Mouse (Mus musculus) testis, postnatal 14 days (tissue): ENCODE measurements around the gene Spem2.
"Not testable (repeated sequence)": the region's sequence is repeated elsewhere in the genome, so short reads cannot be mapped to it uniquely, and the experiment has no call there.

ENCODE experiments used
- DNase-seq: peaks from one replicate; pipeline ENCODE4 v3.0.0; 2021; ENCODE audit warnings: low spot score

The Spem2 gene

DNA sequence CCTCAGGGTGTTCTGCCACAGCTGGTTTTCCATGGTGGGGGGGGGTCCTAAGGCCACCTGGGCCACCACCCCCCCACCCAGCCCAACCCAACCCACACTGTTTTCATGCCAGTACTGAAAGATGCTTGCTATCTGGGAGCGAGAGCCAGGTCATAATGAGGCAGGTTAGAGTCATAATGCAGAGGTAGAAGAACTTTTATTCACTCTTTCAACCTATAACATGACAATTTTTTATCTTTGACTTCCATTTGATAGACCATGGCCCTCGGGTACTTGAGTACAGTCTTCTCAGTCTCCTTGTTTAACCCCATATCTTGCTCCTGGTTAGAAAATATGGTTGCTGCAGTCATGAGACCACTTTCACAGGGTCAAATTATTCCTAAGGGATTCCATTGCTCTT is at the start of gene Spem2:
Spem2 (minus strand) TSS at position 101 of the 400 bp plus-strand sequence.
- no peak for DNase-seq

DNA sequence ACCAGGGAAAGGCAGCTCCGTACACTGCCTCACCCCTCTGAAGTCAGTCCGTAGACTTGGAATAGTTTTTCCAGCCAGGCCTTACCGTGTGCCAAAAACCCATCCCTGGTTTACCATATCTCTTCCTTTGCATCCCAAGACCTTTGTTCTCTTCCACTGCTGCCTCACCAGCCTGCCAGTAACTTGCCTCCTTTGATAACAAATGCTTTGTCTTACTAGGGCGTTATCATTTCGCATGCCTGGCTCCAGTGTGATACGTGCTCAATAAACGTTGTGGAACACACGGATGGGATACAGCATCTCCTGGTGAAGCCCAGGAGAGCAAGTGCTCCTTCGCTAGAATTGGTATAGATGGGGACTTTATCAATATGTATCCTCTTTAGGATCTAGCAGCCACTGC is 49.1 kb upstream of the Spem2 start:
- no peak for DNase-seq

- no peak for DNase-seq
Observed at GRCm38 (mm10) chr11:69865561-69865960, 47.3 kb upstream of the Spem2 start.

- DNase-seq: no peak
Observed at GRCm38 (mm10) chr11:69864138-69864860, 46.0 kb upstream of the Spem2 start.

GRCm38 (mm10) chr11:69863729-69864128 is 45.5 kb upstream of the Spem2 start:
- DNase-seq: not testable (repeated sequence)

DNA sequence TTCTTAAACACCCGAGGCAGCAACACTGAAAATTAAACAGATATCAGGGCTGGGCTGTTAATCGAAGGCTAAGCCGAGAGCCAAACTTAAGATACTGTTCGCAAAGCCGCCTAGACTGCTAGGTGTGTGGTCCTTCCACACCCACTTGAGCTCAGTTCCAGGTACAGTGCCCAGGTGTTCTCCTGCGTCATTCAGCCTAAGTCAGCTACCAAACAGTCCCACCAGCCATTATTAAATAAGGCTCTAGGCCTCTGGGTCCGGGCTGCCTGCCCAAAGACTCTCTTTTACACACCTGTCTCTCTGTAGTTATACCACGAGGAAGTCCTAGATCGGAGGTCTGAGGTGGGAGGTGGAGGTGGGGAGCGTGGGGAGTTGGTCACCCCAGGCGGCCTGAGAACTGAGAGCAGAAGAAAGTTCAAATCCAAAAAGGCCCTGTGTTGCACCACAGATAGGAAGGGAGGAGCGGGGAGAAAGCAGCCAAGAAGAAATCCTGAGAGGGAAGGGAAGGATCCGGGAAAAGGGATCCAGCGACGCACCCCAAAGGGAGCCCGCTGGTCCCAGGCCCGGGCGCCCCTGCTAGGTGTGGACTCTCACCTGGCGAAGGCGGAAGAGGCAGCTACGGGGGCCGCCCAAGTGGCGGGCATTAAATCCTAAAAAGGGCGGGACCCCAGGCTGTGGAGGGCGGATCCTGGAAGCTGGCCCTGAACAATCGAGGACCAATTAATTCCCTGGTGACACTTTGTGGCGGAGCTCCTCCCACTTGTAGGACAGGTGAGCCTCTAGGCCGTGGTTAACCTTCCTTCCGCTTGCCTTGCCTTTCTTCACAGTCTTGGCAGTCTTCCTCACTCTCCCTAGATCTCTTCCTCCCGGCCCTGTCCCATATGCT is 40.1 kb upstream of the Spem2 start, which contains the start of gene Tnk1:
Tnk1 (minus strand) TSS at position 618 of the 886 bp plus-strand sequence.
- no peak for DNase-seq

DNA sequence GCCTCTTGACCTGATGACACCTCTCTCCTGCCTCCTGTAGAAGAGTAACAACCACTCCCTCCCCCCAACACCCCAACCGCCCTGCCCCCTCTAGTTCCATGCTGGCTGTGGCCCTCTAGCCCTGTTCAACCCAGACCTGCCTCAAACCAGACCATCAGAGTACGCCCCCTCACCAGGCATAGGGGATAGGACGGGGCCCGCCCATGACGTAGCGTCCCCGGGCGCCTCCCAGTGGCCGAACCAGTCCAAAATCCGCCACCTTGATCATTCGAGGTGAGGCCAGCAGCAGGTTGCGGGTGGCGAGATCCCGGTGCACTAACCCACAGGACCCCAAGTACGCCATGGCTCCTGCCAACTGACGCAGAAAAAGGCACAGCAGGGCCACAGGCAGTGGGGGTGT is 37.1 kb upstream of the Spem2 start:
- DNase-seq: no peak

DNA sequence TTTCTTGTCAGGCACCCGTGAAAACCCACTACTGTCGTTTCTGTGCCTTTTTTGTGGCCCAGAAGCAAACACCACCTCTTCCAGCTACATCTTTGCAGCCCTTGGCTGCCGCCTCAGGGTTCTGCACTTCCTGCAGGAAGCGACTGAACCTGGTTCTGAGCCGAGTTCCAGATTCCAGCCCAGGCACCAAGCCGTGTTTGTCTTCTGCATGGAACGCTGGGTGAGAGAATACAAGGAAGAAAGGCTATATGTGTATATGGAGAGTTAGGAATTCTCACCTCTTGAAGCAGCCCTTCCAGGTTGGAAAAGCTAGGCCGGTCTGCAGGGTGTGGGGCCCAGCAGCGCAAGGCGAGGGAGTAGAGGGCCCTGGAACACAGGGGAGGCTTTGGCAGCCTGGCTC is 36.4 kb upstream of the Spem2 start:
- no peak for DNase-seq

- no peak for DNase-seq
Observed at GRCm38 (mm10) chr11:69853994-69854393, 35.7 kb upstream of the Spem2 start.

DNA sequence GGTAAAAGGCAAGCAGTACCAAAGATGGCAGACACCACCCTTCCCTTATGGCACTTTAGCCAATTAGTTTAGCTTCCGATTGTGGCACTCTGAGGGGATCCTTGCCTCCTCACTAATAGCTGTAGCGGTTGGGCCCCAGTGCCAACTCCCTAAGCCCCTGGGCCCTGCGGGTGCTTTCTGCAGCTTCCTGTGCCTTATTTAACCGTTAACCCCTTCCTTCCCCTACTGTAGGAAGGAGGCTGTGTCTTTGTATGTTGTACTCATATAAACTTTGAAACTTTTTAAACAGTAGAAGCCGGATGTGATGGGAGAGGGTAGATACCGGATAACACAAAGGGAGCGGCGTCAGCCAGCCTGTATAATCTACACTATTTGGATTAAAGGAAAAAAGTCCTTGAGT is 32.5 kb upstream of the Spem2 start:
- DNase-seq: no peak

DNA sequence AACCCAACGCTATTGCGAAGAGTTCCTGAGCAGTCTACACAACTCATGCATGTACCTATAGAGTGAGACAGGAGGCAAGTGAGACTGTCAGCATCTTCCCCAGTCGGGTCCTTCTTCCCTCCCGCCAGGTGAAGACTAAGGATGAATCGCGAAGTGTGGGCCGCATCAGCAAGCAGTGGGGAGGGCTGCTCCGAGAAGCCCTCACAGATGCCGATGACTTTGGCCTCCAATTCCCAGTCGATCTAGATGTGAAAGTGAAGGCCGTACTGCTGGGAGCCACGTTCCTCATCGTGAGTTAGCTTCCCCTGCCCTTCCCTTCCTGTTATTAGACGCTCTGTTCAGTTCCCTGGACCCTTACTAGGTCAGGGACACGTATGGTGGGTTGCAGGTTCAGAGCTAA is 31.6 kb upstream of the Spem2 start:
- DNase-seq: no peak

- DNase-seq: no peak
Observed at GRCm38 (mm10) chr11:69849128-69849527, 30.9 kb upstream of the Spem2 start.

- DNase-seq: no peak
Observed at GRCm38 (mm10) chr11:69848021-69848420, 29.8 kb upstream of the Spem2 start.

- no peak for DNase-seq
Observed at GRCm38 (mm10) chr11:69846738-69847688, 28.7 kb upstream of the Spem2 start.

- peak; percentile 89 for DNase-seq
Observed at GRCm38 (mm10) chr11:69846198-69846680, 28.0 kb upstream of the Spem2 start, which contains the start of gene Plscr3. TSS of gene Plscr3 (plus strand) at chr11:69846376.

DNA sequence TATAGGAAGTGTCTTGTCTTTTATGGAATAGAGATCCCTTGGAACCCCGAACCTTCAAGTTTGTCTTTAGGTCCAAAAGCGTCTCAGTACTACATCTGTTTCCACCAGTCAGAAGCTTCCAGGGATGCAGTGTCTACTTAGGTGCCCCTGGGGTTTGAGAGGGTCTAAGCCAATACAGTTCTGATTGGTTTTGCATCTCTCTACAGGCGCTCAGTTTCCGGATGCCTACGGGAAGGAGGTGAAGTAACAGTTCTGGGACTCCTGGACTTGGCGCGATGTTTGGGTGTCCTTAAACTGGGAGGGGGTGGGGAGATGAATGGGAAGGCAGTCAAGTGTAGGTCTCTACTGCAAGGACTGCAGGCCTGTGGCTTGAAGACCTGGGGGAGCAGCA is 20.4 kb upstream of the Spem2 start:
- no peak for DNase-seq

DNA sequence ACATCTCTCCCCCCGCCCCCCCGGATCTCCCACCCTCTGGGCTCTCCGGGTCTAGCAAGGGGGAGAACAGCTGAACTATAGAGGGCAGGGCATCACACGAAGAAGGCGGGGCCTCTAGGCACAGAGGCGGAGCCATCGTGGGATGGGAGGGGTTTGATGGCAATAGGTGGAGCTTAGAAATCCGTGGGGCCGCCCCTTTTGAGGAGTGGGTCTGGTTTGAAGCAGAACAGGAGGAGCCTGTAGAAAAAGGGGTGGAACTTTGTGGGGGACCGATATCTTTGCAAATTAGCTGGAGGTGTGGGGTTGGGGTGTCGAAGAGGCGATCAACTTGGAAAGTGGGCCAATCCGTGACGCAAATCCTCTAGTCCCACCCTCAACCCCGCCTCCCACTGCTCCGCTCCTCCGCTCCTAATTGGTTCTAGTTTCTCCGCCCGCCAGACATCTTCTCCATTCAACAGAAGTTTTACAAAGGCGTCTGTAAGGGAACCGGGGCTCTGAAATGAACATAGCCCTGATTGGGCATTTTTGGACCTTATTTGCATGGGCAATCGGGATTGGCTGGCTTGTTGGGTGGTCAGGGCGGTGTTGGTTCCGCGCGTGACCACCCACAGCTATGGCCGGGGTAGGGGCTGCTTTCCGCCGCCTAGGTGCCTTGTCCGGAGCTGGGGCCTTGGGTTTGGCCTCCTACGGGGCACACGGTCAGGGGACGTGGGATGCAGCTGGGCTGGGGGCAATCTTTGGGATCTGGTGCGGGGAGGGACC is 19.9 kb upstream of the Spem2 start, which contains the start of gene Tmem256:
Tmem256 (plus strand) TSS at position 563 of the 762 bp plus-strand sequence.
- DNase-seq: peak; percentile 94

DNA sequence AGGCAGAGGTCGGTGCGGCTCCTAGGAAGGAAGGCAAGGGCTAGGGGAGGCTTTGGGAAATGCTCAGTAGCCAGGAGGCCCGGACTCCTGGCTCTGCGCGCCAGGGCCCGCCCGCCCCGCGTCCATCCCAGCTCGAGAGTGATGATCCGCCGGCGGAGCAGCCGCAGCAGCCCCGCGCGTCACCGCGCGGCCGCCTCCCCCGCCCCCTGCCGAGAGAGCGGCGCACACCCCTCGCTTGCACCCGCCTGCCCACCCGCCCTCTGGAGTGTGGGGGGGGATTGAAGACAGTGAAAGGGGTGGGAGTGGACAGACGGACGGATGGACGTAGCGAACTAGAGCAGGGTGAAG is 19.3 kb upstream of the Spem2 start, which contains the start of gene Nlgn2:
Nlgn2 (minus strand) TSS at position 181 of the 348 bp plus-strand sequence.
- no peak for DNase-seq

DNA sequence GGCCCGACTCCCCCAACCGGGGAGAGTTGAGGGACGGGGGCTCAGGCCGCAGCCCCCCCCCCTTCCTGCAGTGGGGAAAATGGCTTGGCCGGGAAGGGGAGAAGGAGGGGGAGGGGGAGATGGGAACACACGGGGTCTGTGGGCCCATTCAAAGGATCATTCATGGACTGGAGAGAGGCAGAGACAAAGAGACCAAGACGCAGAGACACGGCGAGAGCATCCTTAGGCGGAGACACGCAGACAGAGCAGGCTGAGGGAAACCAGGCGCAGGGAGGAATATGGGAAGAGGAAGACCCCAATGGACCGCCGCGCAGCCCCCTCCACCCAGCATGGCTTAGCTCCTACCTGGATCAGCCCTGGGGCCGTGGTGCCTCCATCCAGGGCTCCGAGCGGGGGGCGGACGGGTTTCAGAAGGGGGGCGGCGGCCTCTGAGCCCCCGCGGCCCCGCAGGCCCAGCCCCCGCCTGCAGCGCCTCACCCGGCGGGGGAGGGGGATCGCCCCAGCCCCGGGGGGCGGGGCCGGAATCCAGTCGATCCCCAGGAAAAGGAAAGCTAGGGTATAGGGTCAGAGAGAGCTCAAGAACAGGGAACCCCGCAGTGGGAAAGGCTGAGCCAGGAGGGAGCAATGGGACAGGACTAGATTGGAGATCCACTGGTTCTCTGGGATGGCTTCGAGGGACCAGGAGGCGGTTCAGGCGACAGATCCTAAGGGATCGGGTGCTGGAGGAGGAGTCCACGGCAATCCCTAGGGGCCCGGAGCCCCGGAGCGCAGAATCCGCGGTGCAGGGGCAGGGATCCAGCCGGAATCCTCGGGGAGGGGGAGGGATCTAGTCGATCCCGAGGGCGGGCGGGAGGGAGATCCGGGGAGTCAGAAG is 18.7 kb upstream of the Spem2 start:
- peak; percentile 41 for DNase-seq

DNA sequence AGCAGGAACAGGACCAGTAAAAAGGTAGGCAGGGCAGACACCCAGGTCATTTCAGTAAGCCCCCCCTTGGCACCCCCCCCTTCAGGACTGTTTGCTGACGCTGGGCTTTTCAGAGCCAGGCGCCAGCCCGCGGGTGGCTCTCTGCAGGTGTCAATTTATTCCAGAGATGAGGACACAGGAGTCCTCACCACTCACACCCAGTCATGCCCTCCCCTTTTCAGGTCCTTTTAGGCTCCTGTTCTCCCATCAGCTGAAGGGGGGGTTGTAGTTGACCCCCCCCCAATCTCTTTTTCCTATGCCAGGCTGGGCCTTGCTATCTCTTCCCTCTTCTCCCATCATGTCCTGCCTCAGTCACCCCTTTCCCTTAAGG is 17.7 kb upstream of the Spem2 start:
- no peak for DNase-seq
